Mouse (Mus musculus) heart, postnatal 0 days (tissue): ENCODE measurements around the gene Pde3a.

Source experiments
- CTCF ChIP-seq: IDR thresholded peaks from 2 replicates; pipeline ENCODE4 v1.5.1; 2016; ENCODE audit warnings: antibody characterized with exemption, control low read depth, low read depth
- EP300 ChIP-seq: IDR thresholded peaks from 2 replicates; pipeline ENCODE4 v1.6.1; 2016; ENCODE audit warnings: antibody characterized with exemption, low read depth

DNA sequence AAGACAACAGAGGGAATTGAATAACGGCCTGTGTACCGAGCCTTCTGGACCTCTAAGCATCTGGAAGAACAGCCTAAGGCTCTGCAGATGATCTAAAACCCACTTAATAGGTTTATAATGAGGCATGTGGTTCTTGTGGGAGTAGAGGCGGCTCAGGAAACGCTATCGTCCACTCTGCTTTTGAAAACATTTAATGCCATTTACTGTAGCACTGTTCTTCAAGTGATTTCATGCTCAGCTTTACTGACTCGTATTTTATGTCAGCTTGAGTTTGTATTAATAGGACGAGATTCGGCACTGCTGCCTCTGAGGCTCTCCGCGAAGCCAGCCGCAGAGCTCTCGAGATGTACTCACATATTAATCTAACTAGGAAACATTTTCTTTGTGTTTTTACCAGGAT, 131.9 kb downstream of the Pde3a start:
- TF ChIP-seq EP300 (no peak), CTCF (no peak)
